10 mouse cellular contexts compared by ENCODE assay signal in the genomic region with DNA sequence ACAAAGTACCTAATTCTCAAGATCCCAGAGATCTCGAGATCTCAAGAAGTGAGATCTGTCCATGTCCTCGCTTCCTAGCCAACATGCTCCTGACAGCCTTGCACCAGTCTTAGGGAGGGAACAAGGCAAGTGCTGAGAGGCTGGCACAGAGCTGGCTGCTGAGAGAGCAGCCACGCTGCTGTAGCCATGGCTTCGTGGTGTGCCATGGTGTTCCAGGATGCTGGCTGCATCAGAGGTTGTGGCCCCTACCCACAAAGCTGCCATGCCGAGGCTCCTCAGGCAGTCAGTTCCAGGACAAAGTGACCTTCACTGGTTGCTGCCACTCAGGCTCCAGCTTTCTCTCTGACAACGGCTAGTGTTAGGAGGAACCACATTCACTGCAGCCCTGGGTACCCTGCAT.
DNase-seq lines count a peak whose midpoint lies in the region; ATAC-seq lines count a peak whose summit lies in the region.
"Had no signal": no experiment of that assay in that cellular context is flagged by ENCODE, and none has a peak within 500 bp of the region (broad histone marks: within the 10 kb centered on the region; RNA-seq: fewer than 3 reads in every experiment).

No protein-coding gene starts in this region.

- H3K4me2 ChIP-seq in hindbrain, embryonic 12.5 days (replicated peaks), result no peak overlapping the region
- no peak overlapping the region for H3K4me2 ChIP-seq in hindbrain, embryonic 14.5 days (replicated peaks)
- H3K4me2 ChIP-seq in midbrain, embryonic 16.5 days (ENCODE audit: low read length), result no peak overlapping the region
- H3K4me2 ChIP-seq in midbrain, embryonic 15.5 days, result no peak overlapping the region
- no peak overlapping the region for H3K4me2 ChIP-seq in hindbrain, embryonic 16.5 days (ENCODE audit: low read length)

- peaks cover 36% of the 10 kb centered on the region for H3K4me1 ChIP-seq in hindbrain, embryonic 12.5 days
- H3K4me1 ChIP-seq in hindbrain, embryonic 14.5 days (replicated peaks; ENCODE audit: control insufficient read depth, insufficient read depth, low read length), result peaks cover 18% of the 10 kb centered on the region
- peaks cover 16% of the 10 kb centered on the region for H3K4me1 ChIP-seq in midbrain, embryonic 16.5 days (ENCODE audit: control insufficient read depth, insufficient read depth, low read length)
- H3K4me1 ChIP-seq in midbrain, embryonic 15.5 days, result peaks cover 19% of the 10 kb centered on the region
- peaks cover 23% of the 10 kb centered on the region for H3K4me1 ChIP-seq in hindbrain, embryonic 16.5 days (ENCODE audit: control insufficient read depth, insufficient read depth, low read depth, low read length)

- H3K9ac ChIP-seq in hindbrain, embryonic 12.5 days, result peak overlapping the region; percentile 23; the same call in 1 of the 2 replicates
- H3K9ac ChIP-seq in hindbrain, embryonic 14.5 days, result no peak overlapping the region
- no peak overlapping the region for H3K9ac ChIP-seq in midbrain, embryonic 16.5 days (ENCODE audit: low read depth, low read length)
- no peak overlapping the region for H3K9ac ChIP-seq in midbrain, embryonic 15.5 days
- H3K9ac ChIP-seq in hindbrain, embryonic 16.5 days (ENCODE audit: low read depth, low read length), result no peak overlapping the region
- H3K9ac ChIP-seq: neural tube, embryonic 13.5 days had no signal

- no peak overlapping the region for H3K4me3 ChIP-seq in hindbrain, embryonic 12.5 days
- H3K4me3 ChIP-seq in hindbrain, embryonic 14.5 days (replicated peaks; ENCODE audit: low read length), result no peak overlapping the region
- H3K4me3 ChIP-seq in midbrain, embryonic 16.5 days (ENCODE audit: low read depth, low read length), result no peak overlapping the region
- H3K4me3 ChIP-seq in midbrain, embryonic 15.5 days, result no peak overlapping the region
- no peak overlapping the region for H3K4me3 ChIP-seq in hindbrain, embryonic 16.5 days (ENCODE audit: low read length)
- H3K4me3 ChIP-seq: neural tube, embryonic 13.5 days had no signal

- no peaks in the 10 kb centered on the region for H3K36me3 ChIP-seq in hindbrain, embryonic 12.5 days
- H3K36me3 ChIP-seq in hindbrain, embryonic 14.5 days (replicated peaks; ENCODE audit: control insufficient read depth, insufficient read depth), result no peaks in the 10 kb centered on the region
- no peaks in the 10 kb centered on the region for H3K36me3 ChIP-seq in midbrain, embryonic 16.5 days (ENCODE audit: control insufficient read depth, insufficient read depth, low read length)
- no peaks in the 10 kb centered on the region for H3K36me3 ChIP-seq in midbrain, embryonic 15.5 days (replicated peaks)
- H3K36me3 ChIP-seq in hindbrain, embryonic 16.5 days (ENCODE audit: control insufficient read depth, insufficient read depth, low read length), result no peaks in the 10 kb centered on the region
- H3K36me3 ChIP-seq: neural tube, embryonic 13.5 days had no signal

- WGBS in hindbrain, embryonic 12.5 days, result 59% methylated on average over 6 of the region's 6 CpGs
- WGBS in hindbrain, embryonic 14.5 days, result 57% methylated on average over 6 of the region's 6 CpGs
- WGBS in midbrain, embryonic 16.5 days, result 59% methylated on average over 6 of the region's 6 CpGs
- 64% methylated on average over 6 of the region's 6 CpGs for WGBS in midbrain, embryonic 15.5 days
- 50% methylated on average over 6 of the region's 6 CpGs for WGBS in hindbrain, embryonic 16.5 days

- no peaks in the 10 kb centered on the region for H3K9me3 ChIP-seq in hindbrain, embryonic 12.5 days (replicated peaks)
- no peaks in the 10 kb centered on the region for H3K9me3 ChIP-seq in hindbrain, embryonic 14.5 days (ENCODE audit: control insufficient read depth, low read length)
- H3K9me3 ChIP-seq in midbrain, embryonic 16.5 days (replicated peaks; ENCODE audit: control insufficient read depth, low read length, poor library complexity, severe bottlenecking), result no peaks in the 10 kb centered on the region
- no peaks in the 10 kb centered on the region for H3K9me3 ChIP-seq in midbrain, embryonic 15.5 days
- H3K9me3 ChIP-seq in hindbrain, embryonic 16.5 days (ENCODE audit: control insufficient read depth, low read length), result no peaks in the 10 kb centered on the region
- H3K9me3 ChIP-seq: neural tube, embryonic 13.5 days had no signal

- DNase-seq in hindbrain, embryonic 14.5 days (ENCODE audit: low spot score), result no peak
- no peak for DNase-seq in adrenal gland, postnatal 10 days
- no peak for DNase-seq in cerebellum, postnatal 4 days (ENCODE audit: low spot score in 2 of 2)
- DNase-seq: cerebellum, adult 8-10 months; layer of hippocampus, postnatal 36 days had no signal

- H3K27ac ChIP-seq in hindbrain, embryonic 12.5 days, result no peak overlapping the region
- no peak overlapping the region for H3K27ac ChIP-seq in hindbrain, embryonic 14.5 days
- H3K27ac ChIP-seq in midbrain, embryonic 16.5 days (ENCODE audit: low read length), result no peak overlapping the region
- H3K27ac ChIP-seq in midbrain, embryonic 15.5 days, result no peak overlapping the region
- H3K27ac ChIP-seq in hindbrain, embryonic 16.5 days (ENCODE audit: low read depth, low read length), result peak overlapping the region; percentile 32

- no peaks in the 10 kb centered on the region for H3K27me3 ChIP-seq in hindbrain, embryonic 12.5 days
- H3K27me3 ChIP-seq in hindbrain, embryonic 14.5 days (ENCODE audit: control insufficient read depth, insufficient read depth, low read length), result no peaks in the 10 kb centered on the region
- no peaks in the 10 kb centered on the region for H3K27me3 ChIP-seq in midbrain, embryonic 16.5 days (ENCODE audit: control insufficient read depth, insufficient read depth, low read depth, low read length)
- H3K27me3 ChIP-seq in midbrain, embryonic 15.5 days (replicated peaks), result no peaks in the 10 kb centered on the region
- no peaks in the 10 kb centered on the region for H3K27me3 ChIP-seq in hindbrain, embryonic 16.5 days (replicated peaks; ENCODE audit: control insufficient read depth, insufficient read depth, low read length)
- H3K27me3 ChIP-seq: neural tube, embryonic 13.5 days had no signal

- no peak for ATAC-seq in hindbrain, embryonic 12.5 days (ENCODE audit: low FRiP score)
- ATAC-seq in hindbrain, embryonic 14.5 days (ENCODE audit: low FRiP score), result no peak
- peak; percentile 32; the same call in 1 of the 2 replicates for ATAC-seq in midbrain, embryonic 16.5 days
- no peak for ATAC-seq in midbrain, embryonic 15.5 days (replicated peaks)
- peak; percentile 65 for ATAC-seq in hindbrain, embryonic 16.5 days

Comparison
In these comparisons a context has a peak if more than half of its experiments do, and no peak if none do; other contexts are left out.
1. ATAC-seq: peak in midbrain, embryonic 16.5 days (single experiment) and hindbrain, embryonic 16.5 days (single experiment); none in hindbrain, embryonic 12.5 days (single experiment), hindbrain, embryonic 14.5 days (single experiment) and midbrain, embryonic 15.5 days (single experiment).